Mouse (Mus musculus) cerebellum, adult 8-10 months (tissue): ENCODE results near the gene Ccdc9b.

ENCODE experiments used
- DNase-seq: peaks from one replicate; pipeline ENCODE4 v3.0.0; 2022

Gene Ccdc9b

GRCm38 (mm10) chr2:118708472-118708871 lies 54.0 kb downstream of the Ccdc9b start:
- DNase-seq: no peak

GRCm38 (mm10) chr2:118706436-118706835 lies 56.0 kb downstream of the Ccdc9b start:
- DNase-seq: no peak
